Mouse (Mus musculus) stomach, embryonic 15.5 days (tissue): ENCODE results near the gene Taf6l. TPM values are rescaled to one million over a fixed set of nuclear protein-coding genes. Genes with fewer than 3 reads are reported as not detected.
A peak's percentile ranks its signal among the peaks of the same experiment; 100 is the strongest.

ENCODE experiments used
- ATAC-seq: fragments of 200-750 bp; cut with Nextera tagmentation; 2 replicates; pipeline ENCODE4 v1.8.0; 2017; ENCODE audit warnings: low read depth, moderate number of reproducible peaks, moderate TSS enrichment; ENCODE audit not compliant: insufficient read depth, low FRiP score
- H3K27ac ChIP-seq: fragments of 300-500 bp; sonication (generic); 2 replicates; pipeline ENCODE4 v1.5.1; 2015; ENCODE audit warnings: mild to moderate bottlenecking, inconsistent platforms
- H3K27me3 ChIP-seq: fragments of 300-500 bp; sonication (generic); replicated peaks from 2 replicates; pipeline ENCODE4 v1.6.1; 2015; ENCODE audit warnings: inconsistent platforms
- H3K36me3 ChIP-seq: fragments of 300-500 bp; sonication (generic); 2 replicates; pipeline ENCODE4 v1.6.1; 2015; ENCODE audit warnings: inconsistent platforms
- H3K4me1 ChIP-seq: fragments of 300-500 bp; sonication (generic); 2 replicates; pipeline ENCODE4 v1.6.1; 2015; ENCODE audit warnings: inconsistent platforms
- H3K4me2 ChIP-seq: fragments of 300-500 bp; sonication (generic); 2 replicates; pipeline ENCODE4 v1.6.1; 2015; ENCODE audit warnings: mild to moderate bottlenecking, inconsistent platforms
- H3K4me3 ChIP-seq: fragments of 300-500 bp; sonication (generic); replicated peaks from 2 replicates; pipeline ENCODE4 v1.5.1; 2015; ENCODE audit warnings: inconsistent platforms
- H3K9ac ChIP-seq: fragments of 300-500 bp; sonication (generic); 2 replicates; pipeline ENCODE4 v1.6.1; 2015; ENCODE audit warnings: inconsistent platforms
- H3K9me3 ChIP-seq: fragments of 300-500 bp; sonication (generic); 2 replicates; pipeline ENCODE4 v1.6.1; 2016; ENCODE audit warnings: inconsistent platforms
- WGBS: fragments of 180-500 bp; shearing (Covaris S2); methylation state at CpG from one replicate; pipeline ENCODE4 v1.1.7; 2015; 5-methylcytosine and 5-hydroxymethylcytosine counted together
- polyA plus RNA-seq: library from polyadenylated mRNA; unstranded; fragments of >200 nt; fragmentation: Nextera tagmentation; extraction: Ambion mirVana; gene quantifications from 2 replicates; pipeline ENCODE4 v1.2.1, GENCODE M21; 2015

Taf6l gene
- polyA plus RNA-seq, 1 experiment from 2014 or later, result 26.3 TPM

- ATAC-seq, result no peak
- no peaks in the 10 kb centered on the region for H3K4me1 ChIP-seq
- H3K27ac ChIP-seq, result no peak overlapping the region
- H3K4me3 ChIP-seq, result no peak overlapping the region
- WGBS, result 26% methylated on average over 3 of the region's 3 CpGs
- no peak overlapping the region for H3K4me2 ChIP-seq
- H3K9me3 ChIP-seq, result no peaks in the 10 kb centered on the region
- H3K36me3 ChIP-seq, result peaks cover 14% of the 10 kb centered on the region
- no peaks in the 10 kb centered on the region for H3K27me3 ChIP-seq
- no peak overlapping the region for H3K9ac ChIP-seq
Measured at GRCm38 (mm10) chr19:8788521-8788920, 2.3 kb upstream of the Taf6l start.

DNA sequence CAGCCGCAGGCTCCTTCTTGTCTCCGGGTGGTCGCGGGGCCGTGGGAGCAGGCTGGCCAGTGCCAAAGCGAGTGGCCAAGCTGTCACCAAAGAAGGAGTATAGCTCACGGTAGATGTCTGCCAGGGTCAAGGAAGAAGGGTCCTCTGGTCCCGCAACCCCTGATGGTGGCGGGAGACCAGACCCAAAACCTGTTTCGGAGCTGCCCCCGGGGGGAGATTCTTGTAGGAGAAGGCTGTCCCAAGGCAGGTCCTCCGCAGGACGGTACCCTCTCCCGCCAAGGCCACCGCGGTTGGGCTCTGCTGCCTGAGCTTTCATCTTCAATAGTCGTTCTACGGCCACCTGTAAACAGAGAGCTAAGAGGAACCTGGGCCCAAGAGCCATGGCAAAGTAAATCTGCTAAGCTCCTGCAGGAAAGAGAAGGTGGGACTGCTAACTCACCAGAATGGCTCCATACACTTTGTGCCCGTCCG, 11.2 kb downstream of the Taf6l start:
- H3K27me3 ChIP-seq, result no peaks in the 10 kb centered on the region
- H3K4me2 ChIP-seq, result peak overlapping the region; percentile 89
- H3K9ac ChIP-seq, result peak overlapping the region; percentile 71
- peaks cover 15% of the 10 kb centered on the region; the same call in 1 of the 2 replicates for H3K36me3 ChIP-seq
- peak overlapping the region; percentile 67 for H3K4me3 ChIP-seq
- 4% methylated on average over 20 of the region's 20 CpGs for WGBS
- no peaks in the 10 kb centered on the region for H3K9me3 ChIP-seq
- peaks cover 15% of the 10 kb centered on the region for H3K4me1 ChIP-seq
- ATAC-seq, result peak; percentile 4
- peak overlapping the region; percentile 100 for H3K27ac ChIP-seq

DNA sequence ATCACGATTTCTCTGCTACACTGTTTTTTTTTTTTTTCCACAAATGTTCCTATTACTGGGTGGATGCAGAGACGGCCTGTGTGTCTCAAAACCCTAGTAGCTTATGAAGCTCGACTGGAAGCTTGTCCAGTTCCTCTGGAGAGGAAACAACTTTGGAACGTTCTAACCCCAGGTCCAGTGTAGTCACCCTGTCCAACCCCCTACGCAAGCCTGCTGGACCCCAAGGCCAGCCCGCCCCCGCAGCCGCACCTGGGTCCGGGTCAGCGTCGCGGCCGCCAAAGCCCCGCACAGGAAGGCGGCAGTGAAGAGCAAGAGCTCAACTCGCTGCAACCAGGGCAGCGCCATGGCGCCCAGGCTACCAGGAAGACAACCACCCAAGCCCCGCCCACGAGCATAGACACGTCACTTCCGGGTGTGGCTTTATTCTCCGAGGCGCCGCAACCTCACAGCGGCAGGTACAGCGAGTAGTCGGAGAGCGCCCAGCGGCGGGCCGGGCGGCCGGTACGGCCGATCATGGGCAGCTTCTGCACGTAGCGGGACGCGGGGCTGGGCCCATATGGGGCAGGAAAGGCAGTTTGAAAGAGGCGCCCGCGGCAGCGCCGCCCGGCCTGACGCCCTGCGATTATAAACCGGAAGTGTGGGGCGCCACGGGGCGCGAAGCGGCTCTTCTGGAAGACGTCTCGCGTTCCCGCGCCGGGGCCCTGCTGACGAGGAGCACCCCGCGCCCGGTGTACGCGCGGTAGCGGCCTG, 12.0 kb downstream of the Taf6l start, which contains the start of gene Tmem179b:
Gene Tmem179b (minus strand): TSS at position 382 of the 750 bp plus-strand sequence.
- peak within 1 kb of the TSS; percentile 100 for H3K27ac ChIP-seq
- H3K4me1 ChIP-seq, result peaks cover 15% of the 10 kb centered on the region
- peak within 1 kb of the TSS; percentile 71 for H3K9ac ChIP-seq
- peak; percentile 91 for ATAC-seq
- under 1% methylated on average over 68 of the region's 68 CpGs for WGBS
- no peaks in the 10 kb centered on the region for H3K9me3 ChIP-seq
- H3K36me3 ChIP-seq, result peaks cover 17% of the 10 kb centered on the region
- H3K4me2 ChIP-seq, result peak within 1 kb of the TSS; percentile 89
- no peaks in the 10 kb centered on the region for H3K27me3 ChIP-seq
- H3K4me3 ChIP-seq, result peak within 1 kb of the TSS; percentile 67

- Histone ChIP-seq H3K27ac (peak overlapping the region; percentile 100), H3K9ac (peak overlapping the region; percentile 71; the same call in 1 of the 2 replicates), H3K4me3 (peak overlapping the region; percentile 67), H3K4me2 (peak overlapping the region; percentile 89), H3K27me3 (no peaks in the 10 kb centered on the region), H3K4me1 (peaks cover 15% of the 10 kb centered on the region), H3K9me3 (no peaks in the 10 kb centered on the region), H3K36me3 (peaks cover 22% of the 10 kb centered on the region)
- 49% methylated on average over 6 of the region's 6 CpGs for WGBS
- no peak for ATAC-seq
Measured at GRCm38 (mm10) chr19:8773409-8773808, 12.8 kb downstream of the Taf6l start.

DNA sequence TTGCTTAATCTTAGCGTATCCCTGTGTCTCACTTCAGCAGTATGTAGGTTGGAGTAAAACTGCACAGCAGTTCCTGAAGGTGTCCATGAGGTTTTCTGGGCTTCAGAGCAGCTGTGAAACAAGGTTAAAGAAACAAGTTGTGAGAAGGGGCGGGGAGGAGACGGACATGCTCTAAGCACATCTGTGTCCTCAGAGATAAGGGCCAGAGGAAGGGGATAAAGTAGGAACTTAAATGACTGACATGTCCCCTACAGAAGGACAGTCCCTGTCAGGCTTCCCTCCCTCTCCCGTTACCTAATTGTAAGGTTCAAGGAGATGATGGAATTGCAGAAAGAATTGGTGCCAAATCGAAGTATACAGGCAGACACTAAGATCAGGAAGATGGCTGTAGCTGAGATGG, 13.2 kb downstream of the Taf6l start:
- Histone ChIP-seq H3K4me1 (peaks cover 15% of the 10 kb centered on the region), H3K4me3 (peak overlapping the region; percentile 67), H3K27me3 (no peaks in the 10 kb centered on the region), H3K27ac (0 out of 2 replicates have a peak overlapping the region, but pooled peaks have one; percentile 100), H3K4me2 (peak overlapping the region; percentile 89), H3K36me3 (peaks cover 19% of the 10 kb centered on the region), H3K9ac (peak overlapping the region; percentile 71; the same call in 1 of the 2 replicates), H3K9me3 (no peaks in the 10 kb centered on the region)
- ATAC-seq, result no peak
- WGBS, result 68% methylated on average over 5 of the region's 5 CpGs

DNA sequence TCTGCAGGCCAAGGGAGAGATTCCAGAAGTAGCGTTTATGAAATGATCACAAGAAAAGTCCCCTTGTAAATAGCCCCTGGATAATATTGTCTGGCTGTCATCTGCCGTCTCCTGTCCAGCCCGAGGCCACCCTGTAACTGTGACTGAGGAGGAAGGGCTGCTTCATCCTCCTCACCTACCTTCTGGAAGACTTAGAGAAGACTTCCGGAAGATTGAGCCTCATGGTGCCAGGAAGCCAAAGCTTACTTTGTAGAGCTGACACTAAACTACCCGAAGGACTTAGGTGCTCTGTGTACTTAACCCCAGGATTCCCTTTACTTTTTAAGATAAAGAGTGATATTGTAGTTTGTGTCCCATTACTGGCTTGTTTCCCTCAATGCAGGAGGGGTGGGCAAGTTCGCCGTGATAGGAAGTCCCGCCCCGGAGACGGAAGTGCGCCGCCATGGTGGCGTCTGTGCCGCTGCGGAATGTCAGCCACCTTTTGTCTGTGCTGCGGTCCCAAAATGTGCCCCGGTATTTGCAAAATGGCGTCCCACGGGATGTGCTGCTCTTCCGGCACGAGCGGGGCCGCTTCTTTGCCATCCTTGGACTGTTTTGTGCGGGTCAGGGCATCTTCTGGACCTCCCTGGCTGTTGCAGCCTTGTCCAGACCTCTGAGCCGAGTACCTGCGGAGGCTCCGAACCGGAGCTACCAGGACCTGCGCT, 15.5 kb downstream of the Taf6l start, which contains the start of gene Tmem223:
Gene Tmem223 (plus strand): TSS at position 430 of the 704 bp plus-strand sequence.
- Histone ChIP-seq H3K9ac (peak within 1 kb of the TSS; percentile 67), H3K36me3 (peaks cover 39% of the 10 kb centered on the region), H3K4me1 (peaks cover 15% of the 10 kb centered on the region), H3K4me2 (peak within 1 kb of the TSS; percentile 59), H3K4me3 (peak within 1 kb of the TSS; percentile 56), H3K9me3 (no peaks in the 10 kb centered on the region), H3K27ac (peak within 1 kb of the TSS; percentile 58), H3K27me3 (no peaks in the 10 kb centered on the region)
- 21% methylated on average over 29 of the region's 29 CpGs for WGBS
- 0 out of 2 replicates have a peak, but pooled peaks have one; percentile 13 for ATAC-seq

DNA sequence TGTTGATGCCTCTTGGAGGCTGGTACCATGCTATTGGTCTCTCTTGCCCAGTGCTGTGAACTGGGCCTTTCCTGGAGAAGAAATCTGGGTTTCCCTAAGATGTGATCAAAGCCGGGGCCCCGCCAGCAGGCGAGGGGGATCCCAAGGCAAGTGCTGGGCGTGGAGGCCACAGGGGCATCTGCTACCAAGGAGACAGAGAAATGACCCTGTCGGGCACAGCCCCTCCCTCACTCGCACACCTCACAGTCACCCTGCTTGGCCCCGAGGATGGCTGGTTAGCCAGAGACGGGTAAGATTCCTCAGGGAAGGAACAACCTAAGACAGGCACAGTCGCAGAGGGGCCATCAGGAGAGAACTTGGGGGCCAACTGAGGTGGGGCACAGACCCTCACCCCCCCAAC, 20.7 kb downstream of the Taf6l start:
- H3K4me3 ChIP-seq, result no peak overlapping the region
- peaks cover 62% of the 10 kb centered on the region for H3K36me3 ChIP-seq
- H3K4me2 ChIP-seq, result no peak overlapping the region
- no peak overlapping the region for H3K9ac ChIP-seq
- 94% methylated on average over 9 of the region's 9 CpGs for WGBS
- no peaks in the 10 kb centered on the region for H3K9me3 ChIP-seq
- H3K27me3 ChIP-seq, result no peaks in the 10 kb centered on the region
- no peaks in the 10 kb centered on the region for H3K4me1 ChIP-seq
- H3K27ac ChIP-seq, result no peak overlapping the region
- ATAC-seq, result no peak

GRCm38 (mm10) chr19:8763276-8763675, 22.9 kb downstream of the Taf6l start:
- H3K4me3 ChIP-seq, result no peak overlapping the region
- no peak overlapping the region for H3K9ac ChIP-seq
- ATAC-seq, result no peak
- peaks cover 2% of the 10 kb centered on the region; the same call in 1 of the 2 replicates for H3K4me1 ChIP-seq
- no peak overlapping the region for H3K27ac ChIP-seq
- no peak overlapping the region for H3K4me2 ChIP-seq
- H3K27me3 ChIP-seq, result no peaks in the 10 kb centered on the region
- H3K9me3 ChIP-seq, result no peaks in the 10 kb centered on the region
- H3K36me3 ChIP-seq, result peaks cover 54% of the 10 kb centered on the region
- WGBS, result 90% methylated on average over 4 of the region's 4 CpGs

DNA sequence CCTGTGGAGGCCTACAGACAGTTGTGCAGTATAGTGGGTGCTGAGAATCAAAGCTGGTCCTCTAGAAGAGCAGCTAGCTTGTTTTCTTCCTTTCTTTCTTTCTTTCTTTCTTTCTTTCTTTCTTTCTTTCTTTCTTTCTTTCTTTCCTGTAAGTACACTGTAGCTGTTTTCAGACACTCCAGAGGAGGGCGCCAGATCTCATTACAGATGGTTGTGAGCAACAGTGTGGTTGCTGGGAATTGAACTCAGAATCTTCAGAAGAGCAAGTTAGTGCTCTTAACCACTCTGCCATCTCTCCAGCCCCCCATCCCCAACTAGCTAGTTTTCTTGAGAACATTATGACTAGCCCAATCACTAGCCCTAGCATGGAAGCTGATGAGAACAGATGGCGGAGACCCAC, 25.5 kb downstream of the Taf6l start:
- Histone ChIP-seq H3K9me3 (no peaks in the 10 kb centered on the region), H3K4me2 (no peak overlapping the region), H3K36me3 (peaks cover 31% of the 10 kb centered on the region), H3K4me3 (no peak overlapping the region), H3K4me1 (peaks cover 6% of the 10 kb centered on the region; the same call in 1 of the 2 replicates), H3K27ac (no peak overlapping the region), H3K9ac (no peak overlapping the region), H3K27me3 (no peaks in the 10 kb centered on the region)
- WGBS, result 98% methylated on average over 2 of the region's 2 CpGs
- ATAC-seq, result no peak

- H3K4me2 ChIP-seq, result 0 out of 2 replicates have a peak overlapping the region, but pooled peaks have one; percentile 61
Measured at GRCm38 (mm10) chr19:8758899-8759298, 27.3 kb downstream of the Taf6l start.

DNA sequence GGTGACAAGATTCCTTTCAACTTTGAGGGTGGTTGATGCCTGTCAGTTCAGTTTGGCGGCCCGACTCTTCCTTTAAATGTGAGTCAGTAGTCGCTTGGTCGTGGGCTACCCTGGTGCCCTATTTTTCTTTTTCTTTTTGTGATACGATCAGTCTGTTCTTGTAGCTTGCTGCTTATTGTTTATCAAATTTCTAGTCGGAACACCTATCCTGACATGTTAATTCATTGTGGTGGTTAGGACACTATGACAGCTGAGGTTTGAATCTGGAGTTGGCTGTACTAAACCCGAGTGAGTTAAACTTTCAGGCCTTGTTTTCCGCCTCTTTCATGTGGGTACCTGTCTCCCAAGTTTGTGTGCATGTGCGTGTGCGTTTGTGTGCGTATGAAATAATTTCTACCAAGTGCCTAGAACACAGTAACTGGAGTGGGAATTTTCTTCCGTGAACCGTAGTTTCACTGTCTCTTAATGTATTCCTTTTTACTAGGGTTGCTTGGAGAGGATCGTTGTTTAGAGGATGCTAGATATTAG, 28.7 kb downstream of the Taf6l start:
- Histone ChIP-seq H3K4me1 (peaks cover 6% of the 10 kb centered on the region; the same call in 1 of the 2 replicates), H3K4me3 (peak overlapping the region; percentile 96), H3K27ac (peak overlapping the region; percentile 92), H3K27me3 (no peaks in the 10 kb centered on the region), H3K9me3 (no peaks in the 10 kb centered on the region), H3K4me2 (peak overlapping the region; percentile 61), H3K9ac (peak overlapping the region; percentile 94), H3K36me3 (peaks cover 13% of the 10 kb centered on the region)
- ATAC-seq, result no peak
- WGBS, result 3% methylated on average over 14 of the region's 14 CpGs

More at GRCm38 (mm10) chr19:8758899-8759298, 27.3 kb downstream of the Taf6l start:
- peaks cover 6% of the 10 kb centered on the region; the same call in 1 of the 2 replicates for H3K4me1 ChIP-seq
- peaks cover 20% of the 10 kb centered on the region for H3K36me3 ChIP-seq
- no peaks in the 10 kb centered on the region for H3K27me3 ChIP-seq
- no peak overlapping the region for H3K27ac ChIP-seq
- no peak overlapping the region for H3K4me3 ChIP-seq
- no peak for ATAC-seq
- H3K9me3 ChIP-seq, result no peaks in the 10 kb centered on the region
- H3K9ac ChIP-seq, result no peak overlapping the region
- 77% methylated on average over 2 of the region's 2 CpGs for WGBS
